Mouse (Mus musculus) hematopoietic stem cell, adult 5-6 weeks (primary cell): Measurements from ENCODE around the gene Rims1. TPM values are rescaled to one million over a fixed set of nuclear protein-coding genes. Genes with fewer than 3 reads are reported as not detected.

ENCODE experiments used
- ATAC-seq, 2 experiments: fragments of 125-278 bp in 1 of 2; replicated peaks in 1 of 2; 2 replicates each; pipeline ENCODE4 v1.8.0; 2016 to 2017; ENCODE audit warnings: inconsistent platforms in 2 of 2, mild to moderate bottlenecking in 2 of 2, moderate number of reproducible peaks in 2 of 2, low read depth in 1 of 2, moderate TSS enrichment in 1 of 2; ENCODE audit not compliant: low FRiP score in 2 of 2, poor library complexity in 2 of 2, severe bottlenecking in 2 of 2, insufficient read depth in 1 of 2, low TSS enrichment in 1 of 2
- total RNA-seq: library from RNA; stranded (forward); fragments of 172-1452, 232-1000 nt; gene quantifications from 2 replicates; pipeline ENCODE4 v1.2.3, GENCODE M21; 2017

Rims1 gene
- total RNA-seq, 1 experiment from 2014 or later = not detected

- ATAC-seq = no peak
Observed at GRCm38 (mm10) chr1:22512421-22512820, 293.4 kb downstream of the Rims1 start.

DNA sequence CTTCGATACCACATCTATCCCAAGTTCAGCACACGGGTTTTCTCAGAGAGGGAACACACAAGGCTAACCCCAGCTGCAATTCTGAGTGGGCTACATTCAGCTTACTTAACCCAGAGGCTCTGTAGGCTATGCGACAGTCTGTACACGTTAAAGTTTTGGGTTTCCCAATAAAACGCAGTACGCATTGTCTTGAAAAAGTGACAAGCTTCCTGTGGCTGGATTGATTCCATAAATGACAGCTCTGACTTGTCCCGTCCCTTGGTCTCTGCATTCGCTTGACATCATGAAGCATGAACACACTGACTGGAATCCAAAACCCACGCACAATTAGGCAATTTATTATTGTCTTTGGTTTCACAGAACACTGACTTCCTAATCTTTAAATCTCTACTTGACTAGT lies 294.2 kb downstream of the Rims1 start:
- ATAC-seq = no peak

GRCm38 (mm10) chr1:22508735-22509615 lies 296.8 kb downstream of the Rims1 start:
- no peak for ATAC-seq

GRCm38 (mm10) chr1:22487270-22487864 lies 318.4 kb downstream of the Rims1 start:
- no peak; a peak in 1 of 4 replicates for ATAC-seq

DNA sequence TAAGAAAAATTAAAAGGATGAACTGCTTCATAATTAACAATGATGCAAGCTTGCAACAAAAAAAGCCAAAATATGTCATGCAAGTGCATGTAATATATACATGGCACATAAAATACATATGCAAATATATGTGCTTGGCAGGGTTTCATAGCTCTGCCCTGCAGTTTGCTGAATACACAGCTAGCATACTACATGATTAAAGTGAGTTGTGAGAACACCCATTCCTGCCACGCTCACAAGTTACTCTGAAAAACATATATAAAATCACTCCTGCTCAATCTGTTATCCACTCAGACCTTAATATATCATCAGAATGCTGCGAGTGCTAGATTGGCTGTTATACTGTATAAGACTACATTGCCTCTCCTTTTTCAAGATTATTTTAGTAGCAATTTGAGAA lies 329.6 kb downstream of the Rims1 start:
- ATAC-seq = no peak

DNA sequence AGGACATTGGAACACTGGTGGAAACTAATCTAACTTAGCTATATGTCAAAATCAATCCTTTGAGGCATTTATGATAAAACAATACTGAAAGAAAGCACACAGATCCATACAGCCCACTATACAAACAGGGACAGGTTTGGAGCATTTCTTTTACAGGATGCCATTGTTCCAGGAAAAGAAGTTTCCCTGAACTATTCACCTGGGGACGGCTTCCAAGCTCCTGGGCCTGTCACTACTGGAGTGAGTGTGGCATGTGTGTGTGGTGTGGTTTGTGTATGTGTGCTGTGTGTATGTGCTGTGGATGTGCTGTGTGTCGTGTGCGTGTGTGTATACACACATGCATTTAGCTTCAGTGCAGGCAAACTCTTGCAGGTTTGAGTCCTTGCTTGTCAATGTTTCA lies 338.8 kb downstream of the Rims1 start:
- ATAC-seq = no peak

DNA sequence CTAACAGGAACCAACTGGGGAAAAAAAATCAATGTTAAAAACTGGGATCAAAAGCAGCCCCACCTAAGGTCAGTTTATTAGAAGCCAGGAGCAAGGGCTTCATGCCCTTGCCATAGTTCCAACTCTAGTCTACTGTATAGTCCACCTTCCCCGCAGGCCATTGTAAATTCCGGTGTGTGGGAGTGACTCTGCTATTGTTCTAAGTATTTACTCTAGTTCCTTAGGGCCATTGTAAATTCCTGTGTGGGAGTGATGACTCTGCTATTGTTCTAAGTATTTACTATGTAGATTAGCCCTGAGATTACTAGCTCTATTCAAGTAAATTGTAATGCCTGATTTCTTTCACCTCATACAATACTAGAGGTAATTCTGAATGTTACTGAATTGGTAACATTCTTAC lies 339.2 kb downstream of the Rims1 start:
- ATAC-seq = no peak

- no peak for ATAC-seq
Observed at GRCm38 (mm10) chr1:22424020-22424419, 381.8 kb downstream of the Rims1 start.

DNA sequence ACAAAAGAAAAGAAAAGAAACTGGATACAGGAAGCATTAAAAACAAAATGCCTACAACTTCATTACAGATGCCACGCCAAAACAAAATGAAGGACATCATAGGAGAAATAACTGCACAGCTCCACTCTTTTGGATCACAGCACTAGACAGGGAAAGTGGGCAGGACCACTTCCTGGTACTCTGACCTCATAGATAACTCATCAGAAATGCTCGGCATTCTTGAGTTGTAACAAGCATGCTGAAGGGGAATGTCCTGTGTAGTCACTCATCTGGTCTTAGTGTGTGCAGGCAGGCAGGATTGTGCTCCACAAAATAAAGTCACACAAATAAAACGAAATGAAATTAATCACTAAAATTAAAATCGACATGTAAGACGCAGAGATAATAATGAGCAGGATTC lies 383.7 kb downstream of the Rims1 start:
- ATAC-seq = no peak

GRCm38 (mm10) chr1:22410173-22410572 lies 395.6 kb downstream of the Rims1 start:
- ATAC-seq = no peak

GRCm38 (mm10) chr1:22386361-22386760 lies 419.4 kb downstream of the Rims1 start:
- ATAC-seq = no peak

DNA sequence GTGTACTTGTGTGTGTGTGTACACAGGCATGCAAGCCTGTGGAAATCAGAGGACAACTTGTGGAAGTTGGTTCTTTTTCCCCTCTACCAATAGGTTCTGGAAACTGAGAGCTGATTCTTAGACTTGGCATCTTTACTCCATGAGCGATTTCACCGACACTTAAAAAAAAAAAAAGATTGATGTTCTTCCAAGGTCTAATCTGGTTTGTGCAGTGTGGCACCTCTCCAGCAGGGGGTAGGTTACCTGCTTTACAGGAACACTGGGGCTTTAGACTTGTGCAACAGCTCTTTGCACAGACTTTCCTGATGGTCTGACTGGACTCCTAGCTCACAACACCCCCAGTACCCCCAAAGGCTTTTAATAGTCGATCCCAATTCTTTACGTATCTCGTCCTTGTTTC lies 428.1 kb downstream of the Rims1 start:
- ATAC-seq = no peak

- no peak for ATAC-seq
Observed at GRCm38 (mm10) chr1:22377062-22377461, 428.7 kb downstream of the Rims1 start.

GRCm38 (mm10) chr1:22356209-22356608 lies 449.6 kb downstream of the Rims1 start:
- ATAC-seq = no peak

DNA sequence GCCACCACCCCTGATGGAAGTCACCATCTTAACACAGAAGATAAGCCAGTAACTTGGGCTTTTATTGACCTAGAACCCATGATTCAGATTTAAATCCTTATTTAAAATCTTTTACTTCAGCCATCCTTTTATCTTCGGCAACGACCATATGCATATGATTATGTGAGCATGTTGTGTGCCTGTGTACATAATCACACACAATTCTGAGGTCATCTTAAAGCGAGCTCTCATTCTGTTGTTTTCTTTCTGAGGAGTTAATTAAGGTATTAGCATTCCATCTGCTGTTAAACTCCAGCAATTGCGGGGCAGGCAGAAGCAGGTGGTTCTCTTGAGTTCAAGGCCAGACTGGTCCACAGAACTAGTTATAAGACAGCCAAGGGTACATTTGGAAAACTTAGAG lies 452.1 kb downstream of the Rims1 start:
- ATAC-seq = no peak

- ATAC-seq = no peak
Observed at GRCm38 (mm10) chr1:22338914-22339313, 466.9 kb downstream of the Rims1 start.

DNA sequence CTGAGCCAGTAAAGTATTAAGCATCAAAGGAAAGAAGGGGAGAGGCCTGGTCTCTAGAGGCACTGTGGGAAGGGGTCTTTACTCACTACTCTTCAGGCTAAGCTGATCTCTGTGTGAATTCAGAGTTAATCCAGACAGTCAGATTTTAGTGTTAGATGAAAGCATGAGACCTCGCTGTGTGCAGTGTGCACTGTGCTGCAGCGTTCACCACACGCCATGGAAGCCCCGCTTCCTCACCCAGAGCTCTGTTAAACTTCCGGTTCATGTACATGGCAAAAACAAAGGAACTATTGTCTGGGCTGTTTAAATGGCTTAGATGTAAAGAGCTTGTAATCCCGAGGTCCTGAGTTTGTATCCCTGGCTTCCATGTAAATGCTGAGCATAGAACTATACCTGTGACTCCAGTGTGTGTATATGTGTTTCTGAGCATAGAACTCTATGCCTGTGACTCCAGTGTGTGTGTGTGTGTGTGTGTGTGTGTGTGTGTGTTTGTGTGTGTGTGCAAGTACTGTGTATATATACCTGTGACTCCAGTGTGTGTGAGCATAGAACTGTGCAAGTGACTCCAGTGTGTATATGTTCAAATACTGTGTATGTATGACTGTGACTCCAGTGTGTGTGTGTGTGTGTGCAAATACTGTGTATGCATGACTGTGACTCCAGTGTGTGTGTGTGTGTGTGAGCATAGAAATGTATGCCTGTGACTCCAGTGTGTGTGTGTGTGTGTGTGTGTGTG lies 484.7 kb downstream of the Rims1 start:
- no peak for ATAC-seq

DNA sequence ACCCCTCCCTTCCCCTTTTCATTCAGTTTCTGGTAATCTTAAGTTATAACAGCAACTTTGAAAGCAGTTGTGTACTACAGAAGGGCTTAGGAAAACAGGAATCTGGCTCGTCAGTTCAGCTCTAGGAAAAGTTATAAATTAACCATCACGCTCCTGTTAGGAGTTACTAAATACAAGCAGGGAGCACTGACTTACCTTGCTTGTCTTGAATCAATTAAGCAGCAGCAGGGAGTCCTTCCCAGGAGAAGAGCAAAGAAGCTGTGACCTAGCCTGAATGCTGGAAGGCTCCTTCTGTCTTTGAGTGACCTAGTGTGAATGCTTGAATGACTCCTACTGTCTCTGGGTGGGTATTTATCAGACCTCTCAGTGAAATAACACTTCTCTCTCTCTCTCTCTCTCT lies 490.3 kb downstream of the Rims1 start:
- no peak for ATAC-seq
